Mouse (Mus musculus): Measurements from ENCODE around the gene Asb9.

Gene Asb9

GRCm38 (mm10) chrX:164505709-164506498 lies at the start of gene Asb9:
Asb9 (plus strand) TSS chrX:164506327.
- no peak for DNase-seq (ENCODE audit: inconsistent ontology term)

DNA sequence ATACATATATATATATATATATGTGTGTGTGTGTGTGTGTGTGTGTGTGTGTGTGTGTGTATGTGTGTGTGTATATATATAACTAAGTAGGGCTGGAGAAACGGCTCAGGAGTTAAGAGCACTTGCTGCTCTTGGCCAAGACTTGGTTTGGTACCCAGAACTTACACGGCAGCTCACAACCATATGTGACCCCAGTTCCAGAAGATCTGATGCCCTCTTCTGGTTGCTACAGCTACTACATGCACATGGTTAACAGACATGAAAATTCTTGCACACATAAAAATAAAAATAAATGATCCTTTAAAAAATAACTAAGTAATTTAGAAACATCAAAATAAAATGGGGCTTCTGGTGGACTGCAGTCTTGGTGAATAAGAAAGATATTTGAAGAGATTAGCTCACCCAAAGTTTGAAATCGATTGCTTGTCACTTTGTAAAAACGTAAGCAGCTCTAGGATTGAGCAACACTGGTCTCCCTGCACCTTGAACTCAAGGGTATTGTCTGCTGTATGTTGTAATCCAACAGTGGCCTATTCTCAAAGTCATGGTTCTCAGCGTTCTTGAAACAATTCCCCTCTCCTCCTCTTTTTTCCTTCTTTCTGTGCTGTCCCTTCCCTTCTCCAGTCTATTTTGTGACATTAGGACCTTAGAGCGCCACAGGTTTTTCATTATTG lies 46.8 kb upstream of the Asb9 start:
- DNase-seq (ENCODE audit: inconsistent ontology term): no peak

DNA sequence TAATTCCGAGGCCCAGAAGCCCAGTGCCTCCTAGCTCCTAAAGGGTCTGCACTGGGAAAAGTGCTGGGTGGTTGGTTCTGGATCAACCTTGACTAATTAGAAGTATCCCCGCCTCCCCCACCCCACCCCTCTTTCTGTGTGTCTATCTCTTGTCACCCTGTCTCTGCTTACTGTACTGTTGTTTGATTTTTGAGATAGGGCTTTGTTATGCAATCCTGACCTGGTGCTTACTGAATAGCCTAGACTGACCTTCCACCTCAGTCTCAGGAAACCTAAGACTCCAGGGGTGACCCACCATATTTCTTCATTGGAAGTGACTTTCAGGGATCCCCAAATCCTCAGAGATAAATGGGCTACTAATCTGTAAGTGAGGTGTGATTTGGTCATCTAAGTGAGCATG lies 3.9 kb upstream of the Asb9 start:
- no peak for DNase-seq (ENCODE audit: inconsistent ontology term)

- DNase-seq (ENCODE audit: inconsistent ontology term): no peak
These were observed 941 bp downstream of the Asb9 start for GRCm38 (mm10) chrX:164507068-164507467.

GRCm38 (mm10) chrX:164508728-164509127 lies 2.6 kb downstream of the Asb9 start:
- DNase-seq (ENCODE audit: inconsistent ontology term): peak; percentile 89

GRCm38 (mm10) chrX:164522138-164522537 lies 16.0 kb downstream of the Asb9 start:
- DNase-seq (ENCODE audit: inconsistent ontology term): no peak

GRCm38 (mm10) chrX:164526566-164526965 lies 20.4 kb downstream of the Asb9 start:
- no peak for DNase-seq (ENCODE audit: inconsistent ontology term)

- peak; percentile 31 for DNase-seq (ENCODE audit: inconsistent ontology term)
These were observed 35.5 kb downstream of the Asb9 start for GRCm38 (mm10) chrX:164541436-164542317.

DNA sequence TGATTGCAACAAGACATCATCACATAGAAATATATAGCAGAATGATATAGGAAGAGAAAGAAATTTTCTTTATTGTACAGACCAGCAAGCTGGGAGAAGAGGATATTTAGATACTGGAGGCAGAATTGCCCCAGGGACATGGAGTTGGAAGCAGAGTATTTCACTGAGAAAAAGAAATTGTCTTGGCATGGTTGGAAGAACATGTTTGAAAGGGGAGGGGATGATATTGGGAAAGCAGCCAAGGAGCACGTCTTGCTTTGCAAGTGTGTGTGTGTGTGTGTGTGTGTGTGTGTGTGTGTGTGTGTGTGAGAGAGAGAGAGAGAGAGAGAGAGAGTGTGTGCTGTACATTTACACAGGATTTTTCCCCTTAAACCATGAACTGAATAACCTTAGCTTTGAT lies 64.1 kb downstream of the Asb9 start:
- no peak for DNase-seq (ENCODE audit: inconsistent ontology term)

DNA sequence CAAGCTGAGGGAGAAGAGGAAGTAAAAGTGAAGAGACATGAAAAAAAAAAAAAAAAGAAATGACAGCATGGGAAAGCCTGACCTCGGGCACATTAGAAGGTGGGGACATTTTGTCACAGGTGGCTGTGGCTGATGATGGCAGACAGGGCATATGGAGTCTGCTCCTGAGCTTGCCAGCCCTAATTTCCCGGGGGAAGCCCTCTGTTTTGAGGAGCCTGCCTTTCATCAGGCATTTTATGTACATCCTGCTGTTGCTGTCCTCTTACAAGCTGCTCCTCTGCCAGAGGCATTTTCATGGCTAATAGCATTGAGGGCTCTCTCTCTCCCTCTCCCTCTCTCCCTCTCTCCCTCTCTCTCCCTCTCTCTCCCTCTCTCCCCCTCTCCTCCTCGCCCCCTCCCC lies 70.8 kb downstream of the Asb9 start:
- no peak for DNase-seq (ENCODE audit: inconsistent ontology term)

Data from Muller cell, postnatal 12 days (primary cell).